Mouse (Mus musculus): ENCODE data around the gene Zfp618. TPM values are rescaled to one million over a fixed set of nuclear protein-coding genes. Genes with fewer than 3 reads are reported as not detected.

Gene Zfp618
- polyA plus RNA-seq, 1 experiment from 2014 or later: 27.3 TPM

GRCm38 (mm10) chr4:63118639-63119437 is 153.5 kb downstream of the Zfp618 start:
- Histone ChIP-seq H3K4me2 (ENCODE audit: low read depth, low read length) (no peak overlapping the region), H3K4me3 (ENCODE audit: low read depth, low read length) (no peak overlapping the region), H3K36me3 (replicated peaks; ENCODE audit: control insufficient read depth, insufficient read depth, low read depth, low read length) (peaks cover 2% of the 10 kb centered on the region), H3K4me1 (ENCODE audit: control insufficient read depth, insufficient read depth, low read length) (no peaks in the 10 kb centered on the region), H3K27ac (replicated peaks; ENCODE audit: low read depth, low read length) (no peak overlapping the region), H3K9me3 (replicated peaks; ENCODE audit: control insufficient read depth, low read length) (no peaks in the 10 kb centered on the region), H3K27me3 (ENCODE audit: control insufficient read depth, insufficient read depth, low read length) (no peaks in the 10 kb centered on the region), H3K9ac (replicated peaks; ENCODE audit: low read length) (no peak overlapping the region)
- WGBS: 83% methylated on average over 5 of the region's 5 CpGs
- ATAC-seq (replicated peaks; ENCODE audit: insufficient number of reproducible peaks, low FRiP score, low TSS enrichment, low read depth): peak; percentile 61
- DNase-seq (ENCODE audit: low spot score): peak; percentile 88

DNA sequence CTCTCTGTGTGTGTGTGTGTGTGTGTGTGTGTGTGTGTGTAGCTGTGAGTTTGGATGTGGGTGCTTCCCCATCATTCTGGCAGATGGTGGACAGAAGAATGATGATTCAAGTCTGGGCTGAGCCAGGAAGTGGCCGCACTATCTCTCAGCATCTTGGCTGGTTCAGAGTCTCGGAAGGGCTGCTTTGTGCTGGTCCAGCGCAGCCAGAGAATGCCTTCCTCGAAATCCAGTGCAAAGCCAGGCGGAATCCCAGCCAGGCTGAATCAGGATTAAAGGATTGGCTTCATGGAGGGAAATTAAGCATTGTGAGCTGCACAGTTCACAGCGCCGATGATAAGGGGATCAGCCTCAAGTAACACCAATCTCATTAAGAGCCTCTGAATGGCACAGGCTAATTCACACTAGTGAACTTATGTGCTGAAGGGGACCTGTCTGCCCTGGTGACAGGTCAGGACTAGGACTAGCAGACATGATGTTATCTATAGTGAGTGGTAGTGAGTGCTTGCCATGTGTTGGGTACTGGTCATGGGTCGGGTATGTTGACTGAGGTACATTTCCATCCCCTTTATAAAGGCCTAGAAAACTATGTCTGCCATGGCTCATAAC is 159.6 kb downstream of the Zfp618 start:
- no peaks in the 10 kb centered on the region for H3K4me1 ChIP-seq (ENCODE audit: control insufficient read depth, insufficient read depth, low read length)
- no peak overlapping the region for H3K9ac ChIP-seq (replicated peaks; ENCODE audit: low read length)
- peaks cover 2% of the 10 kb centered on the region for H3K36me3 ChIP-seq (replicated peaks; ENCODE audit: control insufficient read depth, insufficient read depth, low read depth, low read length)
- DNase-seq (ENCODE audit: low spot score): no peak
- no peak overlapping the region for H3K27ac ChIP-seq (replicated peaks; ENCODE audit: low read depth, low read length)
- H3K27me3 ChIP-seq (ENCODE audit: control insufficient read depth, insufficient read depth, low read length): no peaks in the 10 kb centered on the region
- WGBS: 72% methylated on average over 8 of the region's 8 CpGs
- no peak overlapping the region for H3K4me2 ChIP-seq (ENCODE audit: low read depth, low read length)
- no peak for ATAC-seq (replicated peaks; ENCODE audit: insufficient number of reproducible peaks, low FRiP score, low TSS enrichment, low read depth)
- no peak overlapping the region for H3K4me3 ChIP-seq (ENCODE audit: low read depth, low read length)
- H3K9me3 ChIP-seq (replicated peaks; ENCODE audit: control insufficient read depth, low read length): no peaks in the 10 kb centered on the region

DNA sequence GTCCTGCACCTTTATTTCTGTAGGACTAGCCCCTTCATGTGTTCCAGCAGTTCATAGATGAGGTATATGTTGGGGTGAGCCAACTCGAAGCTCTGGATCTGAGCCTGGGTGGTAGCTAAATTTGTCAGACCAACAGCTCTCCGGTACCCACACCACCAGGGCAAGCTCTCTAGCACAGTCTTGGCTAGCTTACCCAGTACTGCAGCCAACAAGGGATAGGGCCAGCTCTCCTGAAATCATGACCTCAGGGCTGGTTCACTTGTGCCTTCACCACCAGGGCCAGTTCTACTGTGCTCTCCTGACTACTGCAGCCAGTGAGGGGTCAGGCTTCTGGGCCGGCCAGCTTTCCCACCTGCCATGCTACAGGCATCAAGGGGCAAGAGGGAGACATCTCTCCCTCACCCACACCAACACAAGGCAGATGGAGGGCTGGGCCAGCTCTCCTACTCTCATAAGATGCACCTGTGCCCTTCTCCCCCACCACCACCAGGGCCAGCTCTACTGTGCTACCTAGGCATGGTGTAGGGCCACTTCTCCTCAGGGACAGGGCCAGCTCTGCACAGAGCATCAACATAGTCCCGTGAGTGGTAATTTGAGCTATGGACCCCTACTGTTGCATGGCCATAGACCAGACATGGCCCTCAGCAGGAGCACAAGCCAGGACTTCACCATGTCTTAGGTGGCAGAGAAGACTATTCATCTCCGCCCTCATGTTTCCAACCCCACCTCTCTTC is 164.7 kb downstream of the Zfp618 start:
- Histone ChIP-seq H3K4me3 (ENCODE audit: low read depth, low read length) (no peak overlapping the region), H3K9me3 (replicated peaks; ENCODE audit: control insufficient read depth, low read length) (no peaks in the 10 kb centered on the region), H3K4me2 (ENCODE audit: low read depth, low read length) (no peak overlapping the region), H3K27me3 (ENCODE audit: control insufficient read depth, insufficient read depth, low read length) (no peaks in the 10 kb centered on the region), H3K27ac (replicated peaks; ENCODE audit: low read depth, low read length) (no peak overlapping the region), H3K4me1 (ENCODE audit: control insufficient read depth, insufficient read depth, low read length) (no peaks in the 10 kb centered on the region), H3K9ac (replicated peaks; ENCODE audit: low read length) (no peak overlapping the region), H3K36me3 (replicated peaks; ENCODE audit: control insufficient read depth, insufficient read depth, low read depth, low read length) (peaks cover 8% of the 10 kb centered on the region)
- DNase-seq (ENCODE audit: low spot score) (no peak), ATAC-seq (replicated peaks; ENCODE audit: insufficient number of reproducible peaks, low FRiP score, low TSS enrichment, low read depth) (0 out of 2 replicates have a peak, but pooled peaks have one; percentile 27)
- 93% methylated on average over 5 of the region's 5 CpGs for WGBS

- 92% methylated on average over 6 of the region's 6 CpGs for WGBS
- no peaks in the 10 kb centered on the region for H3K36me3 ChIP-seq (replicated peaks; ENCODE audit: control insufficient read depth, insufficient read depth, low read depth, low read length)
- H3K9ac ChIP-seq (replicated peaks; ENCODE audit: low read length): no peak overlapping the region
- 0 out of 2 replicates have a peak, but pooled peaks cover 3% of the 10 kb centered on the region for H3K9me3 ChIP-seq (replicated peaks; ENCODE audit: control insufficient read depth, low read length)
- ATAC-seq (replicated peaks; ENCODE audit: insufficient number of reproducible peaks, low FRiP score, low TSS enrichment, low read depth): no peak
- H3K27me3 ChIP-seq (ENCODE audit: control insufficient read depth, insufficient read depth, low read length): no peaks in the 10 kb centered on the region
- DNase-seq (ENCODE audit: low spot score): no peak
- H3K4me2 ChIP-seq (ENCODE audit: low read depth, low read length): no peak overlapping the region
- H3K27ac ChIP-seq (replicated peaks; ENCODE audit: low read depth, low read length): no peak overlapping the region
- no peaks in the 10 kb centered on the region for H3K4me1 ChIP-seq (ENCODE audit: control insufficient read depth, insufficient read depth, low read length)
- no peak overlapping the region for H3K4me3 ChIP-seq (ENCODE audit: low read depth, low read length)
These were observed 181.9 kb downstream of the Zfp618 start for GRCm38 (mm10) chr4:63147268-63147667.

DNA sequence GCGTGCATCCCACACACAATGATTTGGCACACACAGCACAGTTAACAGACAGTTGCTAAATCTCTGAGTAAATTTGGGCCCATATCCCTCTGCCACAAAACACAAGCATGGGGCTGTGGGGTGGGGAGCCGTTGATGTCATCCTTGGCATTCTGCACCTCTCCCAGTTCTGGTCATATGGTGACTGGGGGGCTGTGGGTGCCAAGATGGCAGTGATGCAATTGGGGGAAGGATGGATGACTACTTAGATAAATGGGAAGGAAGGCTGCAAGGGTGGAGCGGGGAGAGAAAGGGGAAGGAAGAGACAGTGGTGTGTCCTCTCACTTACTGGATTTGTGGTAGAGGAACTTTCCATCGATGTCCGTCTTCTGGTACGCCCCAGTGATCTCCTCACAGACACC is 185.8 kb downstream of the Zfp618 start:
- Histone ChIP-seq H3K4me3 (ENCODE audit: low read depth, low read length) (no peak overlapping the region), H3K27ac (replicated peaks; ENCODE audit: low read depth, low read length) (no peak overlapping the region), H3K36me3 (replicated peaks; ENCODE audit: control insufficient read depth, insufficient read depth, low read depth, low read length) (no peaks in the 10 kb centered on the region), H3K4me2 (ENCODE audit: low read depth, low read length) (no peak overlapping the region), H3K9me3 (replicated peaks; ENCODE audit: control insufficient read depth, low read length) (0 out of 2 replicates have a peak, but pooled peaks cover 3% of the 10 kb centered on the region), H3K9ac (replicated peaks; ENCODE audit: low read length) (no peak overlapping the region), H3K4me1 (ENCODE audit: control insufficient read depth, insufficient read depth, low read length) (no peaks in the 10 kb centered on the region), H3K27me3 (ENCODE audit: control insufficient read depth, insufficient read depth, low read length) (no peaks in the 10 kb centered on the region)
- WGBS: 91% methylated on average over 6 of the region's 6 CpGs
- no peak for DNase-seq (ENCODE audit: low spot score)
- ATAC-seq (replicated peaks; ENCODE audit: insufficient number of reproducible peaks, low FRiP score, low TSS enrichment, low read depth): no peak

- WGBS: 67% methylated on average over 4 of the region's 4 CpGs
- ATAC-seq (replicated peaks; ENCODE audit: insufficient number of reproducible peaks, low FRiP score, low TSS enrichment, low read depth) (no peak), DNase-seq (ENCODE audit: low spot score) (no peak)
- Histone ChIP-seq H3K4me3 (ENCODE audit: low read depth, low read length) (no peak overlapping the region), H3K4me1 (ENCODE audit: control insufficient read depth, insufficient read depth, low read length) (no peaks in the 10 kb centered on the region), H3K9me3 (replicated peaks; ENCODE audit: control insufficient read depth, low read length) (no peaks in the 10 kb centered on the region), H3K36me3 (replicated peaks; ENCODE audit: control insufficient read depth, insufficient read depth, low read depth, low read length) (no peaks in the 10 kb centered on the region), H3K27ac (replicated peaks; ENCODE audit: low read depth, low read length) (no peak overlapping the region), H3K9ac (replicated peaks; ENCODE audit: low read length) (no peak overlapping the region), H3K27me3 (ENCODE audit: control insufficient read depth, insufficient read depth, low read length) (no peaks in the 10 kb centered on the region), H3K4me2 (ENCODE audit: low read depth, low read length) (no peak overlapping the region)
These were observed 188.7 kb downstream of the Zfp618 start for GRCm38 (mm10) chr4:63154028-63154427.

DNA sequence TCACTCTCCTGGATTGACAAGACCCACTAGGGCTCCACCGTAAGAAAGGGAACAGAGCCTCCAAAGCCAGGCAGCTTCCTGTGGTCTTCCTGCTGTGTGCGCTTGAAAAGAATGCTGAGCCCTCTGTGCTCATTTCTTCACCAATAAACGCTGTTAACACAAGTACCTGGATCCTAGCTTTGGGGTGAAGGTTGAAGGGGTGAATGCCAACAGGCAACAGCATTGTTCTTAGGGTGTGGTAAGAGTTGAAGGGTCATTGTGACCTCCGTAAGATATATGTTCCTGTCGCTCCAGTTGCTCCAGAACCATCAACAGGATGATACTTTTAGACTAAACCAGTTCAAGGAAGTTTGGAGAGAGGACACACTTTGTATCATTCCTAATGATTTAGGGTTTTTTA is 189.3 kb downstream of the Zfp618 start, which contains the start of gene Ambp:
Ambp (minus strand) TSS at position 101 of the 400 bp plus-strand sequence.
- H3K36me3 ChIP-seq (replicated peaks; ENCODE audit: control insufficient read depth, insufficient read depth, low read depth, low read length): no peaks in the 10 kb centered on the region
- no peaks in the 10 kb centered on the region for H3K27me3 ChIP-seq (ENCODE audit: control insufficient read depth, insufficient read depth, low read length)
- no peak within 1 kb of the TSS for H3K4me3 ChIP-seq (ENCODE audit: low read depth, low read length)
- 64% methylated on average over 5 of the region's 5 CpGs for WGBS
- DNase-seq (ENCODE audit: low spot score) (no peak), ATAC-seq (replicated peaks; ENCODE audit: insufficient number of reproducible peaks, low FRiP score, low TSS enrichment, low read depth) (no peak)
- H3K9me3 ChIP-seq (replicated peaks; ENCODE audit: control insufficient read depth, low read length): no peaks in the 10 kb centered on the region
- no peak within 1 kb of the TSS for H3K27ac ChIP-seq (replicated peaks; ENCODE audit: low read depth, low read length)
- no peak within 1 kb of the TSS for H3K4me2 ChIP-seq (ENCODE audit: low read depth, low read length)
- H3K9ac ChIP-seq (replicated peaks; ENCODE audit: low read length): no peak within 1 kb of the TSS
- no peaks in the 10 kb centered on the region for H3K4me1 ChIP-seq (ENCODE audit: control insufficient read depth, insufficient read depth, low read length)

DNA sequence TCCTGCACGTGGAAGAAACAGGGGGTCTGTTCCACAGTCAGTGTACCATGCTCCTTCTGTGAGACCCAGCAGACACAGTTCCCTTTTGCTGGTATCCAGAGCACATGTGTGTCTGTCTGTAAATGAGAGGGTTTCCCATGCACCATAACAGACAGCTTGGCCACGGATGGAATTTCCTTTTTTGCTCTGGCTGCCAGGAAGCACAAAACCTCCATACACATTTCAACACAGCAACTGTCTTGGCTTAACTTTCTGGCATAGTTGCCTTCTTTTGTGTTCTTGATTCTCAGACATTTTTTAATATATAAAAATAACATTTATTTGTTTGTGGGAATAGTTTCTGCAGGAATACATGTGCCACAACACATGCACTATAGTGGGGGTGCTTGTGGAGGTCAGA is 190.2 kb downstream of the Zfp618 start:
- WGBS: 44% methylated on average over 2 of the region's 2 CpGs
- no peak overlapping the region for H3K9ac ChIP-seq (replicated peaks; ENCODE audit: low read length)
- no peaks in the 10 kb centered on the region for H3K4me1 ChIP-seq (ENCODE audit: control insufficient read depth, insufficient read depth, low read length)
- no peak for ATAC-seq (replicated peaks; ENCODE audit: insufficient number of reproducible peaks, low FRiP score, low TSS enrichment, low read depth)
- H3K27ac ChIP-seq (replicated peaks; ENCODE audit: low read depth, low read length): no peak overlapping the region
- H3K9me3 ChIP-seq (replicated peaks; ENCODE audit: control insufficient read depth, low read length): no peaks in the 10 kb centered on the region
- no peaks in the 10 kb centered on the region for H3K36me3 ChIP-seq (replicated peaks; ENCODE audit: control insufficient read depth, insufficient read depth, low read depth, low read length)
- H3K4me3 ChIP-seq (ENCODE audit: low read depth, low read length): no peak overlapping the region
- H3K4me2 ChIP-seq (ENCODE audit: low read depth, low read length): no peak overlapping the region
- no peak for DNase-seq (ENCODE audit: low spot score)
- no peaks in the 10 kb centered on the region for H3K27me3 ChIP-seq (ENCODE audit: control insufficient read depth, insufficient read depth, low read length)
